Mouse (Mus musculus) layer of hippocampus, adult 8-10 months (tissue): ENCODE results near the gene Rab11fip5. TPM values are rescaled to one million over a fixed set of nuclear protein-coding genes. Genes with fewer than 3 reads are reported as not detected.
A peak's percentile ranks its signal among the peaks of the same experiment; 100 is the strongest.

Experiments
- DNase-seq, 2 experiments: peaks; one replicate each; pipeline ENCODE4 v3.0.0; 2022; ENCODE audit warnings: low spot score in 2 of 2
- total RNA-seq, 4 experiments: library from RNA; stranded (reverse); gene quantifications; 2 replicates each; pipeline ENCODE4 v1.2.4; 2022

Gene Rab11fip5
- total RNA-seq: 10 to 100 TPM; 62.8 to 68.1 (median 65.7) TPM

DNA sequence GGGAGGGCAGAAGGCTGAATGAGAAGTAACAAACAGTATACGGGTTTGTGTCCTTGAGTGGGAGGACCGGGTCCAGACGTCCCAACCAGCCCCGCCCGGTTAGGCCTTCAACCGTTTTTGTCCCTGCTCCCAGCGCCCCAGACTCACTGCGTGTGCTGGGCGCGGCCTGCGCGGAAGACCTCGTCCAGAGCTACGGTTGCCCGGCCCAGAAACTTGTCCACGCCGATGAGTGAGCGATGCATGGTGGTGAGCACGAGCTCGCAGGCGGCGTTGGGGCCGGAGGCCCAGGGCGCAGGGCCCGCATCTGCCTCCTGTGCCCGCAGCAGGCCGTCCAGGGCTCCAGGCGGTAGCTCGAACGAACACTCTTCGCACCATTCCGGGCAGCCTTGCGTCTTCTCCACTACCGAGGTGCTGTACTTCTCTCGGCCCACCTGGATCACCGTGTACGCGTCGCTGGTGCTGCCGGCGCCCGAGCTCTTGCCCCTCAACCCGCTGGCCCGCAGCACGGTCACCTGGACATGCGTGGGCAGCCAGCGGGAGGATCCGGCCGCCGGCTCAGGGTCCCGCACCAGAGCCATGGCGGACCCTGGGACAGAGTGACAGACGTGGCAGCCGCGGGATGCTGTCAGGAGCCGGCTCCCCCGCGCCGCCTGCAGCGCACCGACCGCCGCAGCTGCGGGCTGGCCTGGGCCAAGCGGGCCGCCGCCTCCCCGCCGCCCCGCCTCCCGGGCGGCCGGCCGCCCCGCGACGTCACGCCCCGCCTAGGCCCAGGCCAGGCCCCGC lies at the start of gene Rab11fip5:
TSS of gene Rab11fip5 (minus strand) at position 684 of the 783 bp plus-strand sequence.
- DNase-seq: no peak

- DNase-seq: no peak
Measured at GRCm38 (mm10) chr6:85423836-85424379, 49.5 kb upstream of the Rab11fip5 start, which contains the start of gene Noto. Noto (plus strand) TSS chr6:85423886.

- no peak for DNase-seq
Measured at GRCm38 (mm10) chr6:85419150-85419549, 44.7 kb upstream of the Rab11fip5 start.

GRCm38 (mm10) chr6:85415829-85416228 lies 41.4 kb upstream of the Rab11fip5 start:
- no peak for DNase-seq

DNA sequence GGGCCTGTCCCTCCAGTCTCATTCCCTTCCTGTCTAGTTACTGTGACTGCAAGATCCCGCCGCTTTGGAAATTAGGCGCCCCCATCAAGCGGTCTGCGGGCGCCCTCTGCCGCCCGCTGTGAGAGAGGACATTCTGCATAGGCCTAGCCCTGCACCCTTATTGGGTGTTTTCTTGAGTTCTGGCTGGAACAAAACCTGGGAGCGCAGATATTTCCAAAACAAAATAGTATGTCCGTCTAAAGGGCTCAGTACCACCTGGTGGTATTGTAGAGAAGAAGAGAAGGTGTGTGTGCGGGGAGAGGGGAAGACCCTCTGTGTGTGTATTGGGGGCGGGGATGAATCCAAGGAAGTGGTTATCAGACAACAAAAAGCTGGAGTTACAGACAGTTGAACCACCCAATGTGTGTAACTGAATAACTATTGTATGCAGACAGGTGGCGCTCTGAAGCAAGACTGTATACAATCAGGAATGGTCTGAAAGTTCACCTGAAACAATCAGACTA lies 36.4 kb upstream of the Rab11fip5 start:
- DNase-seq: no peak

- no peak for DNase-seq
Measured at GRCm38 (mm10) chr6:85409003-85409402, 34.6 kb upstream of the Rab11fip5 start.

GRCm38 (mm10) chr6:85403039-85403438 lies 28.6 kb upstream of the Rab11fip5 start:
- no peak for DNase-seq

GRCm38 (mm10) chr6:85402613-85403012 lies 28.2 kb upstream of the Rab11fip5 start:
- no peak for DNase-seq

GRCm38 (mm10) chr6:85399715-85400114 lies 25.3 kb upstream of the Rab11fip5 start:
- DNase-seq: no peak

DNA sequence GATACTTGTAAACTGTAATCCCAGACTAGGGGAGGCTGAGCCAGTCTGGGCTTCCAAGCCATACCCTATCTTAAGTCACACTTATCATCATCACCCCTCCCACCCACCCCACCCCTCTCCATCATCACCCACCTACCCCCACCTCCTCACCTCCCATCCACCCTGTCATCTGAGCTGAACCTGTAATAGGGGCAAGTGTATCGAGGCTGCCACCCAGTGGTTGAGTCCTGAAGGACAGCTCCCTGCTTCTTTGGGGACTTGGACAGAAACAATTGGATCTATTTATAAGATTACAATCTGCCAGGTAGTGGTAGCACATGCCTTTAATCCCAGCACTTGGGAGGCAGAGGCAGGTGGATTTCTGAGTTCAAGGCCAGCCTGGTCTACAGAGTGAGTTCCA lies 22.7 kb upstream of the Rab11fip5 start:
- DNase-seq: peak in 1 of 2 experiments; percentile 50

GRCm38 (mm10) chr6:85395360-85395759 lies 20.9 kb upstream of the Rab11fip5 start:
- no peak for DNase-seq

DNA sequence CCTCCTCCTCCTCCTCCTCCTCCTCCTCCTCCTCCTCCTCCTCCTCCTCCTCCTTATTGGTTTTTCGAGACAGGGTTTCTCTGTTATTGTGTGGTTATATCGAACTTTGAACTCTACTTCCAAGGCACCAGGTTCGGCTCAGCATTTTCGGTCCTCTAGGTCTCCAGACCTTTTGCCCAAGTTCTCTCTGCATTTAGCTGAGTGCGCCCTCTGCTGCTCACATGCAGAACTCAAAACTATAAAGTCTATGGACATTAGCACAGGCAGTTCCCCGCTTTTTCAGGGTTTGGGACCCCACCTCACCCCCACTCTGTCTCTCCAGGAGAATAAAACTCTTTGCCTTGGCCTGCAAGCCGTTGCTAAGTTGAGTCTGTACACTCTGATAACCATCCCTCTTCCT lies 17.4 kb upstream of the Rab11fip5 start:
- DNase-seq: peak in 1 of 2 experiments; percentile 65

DNA sequence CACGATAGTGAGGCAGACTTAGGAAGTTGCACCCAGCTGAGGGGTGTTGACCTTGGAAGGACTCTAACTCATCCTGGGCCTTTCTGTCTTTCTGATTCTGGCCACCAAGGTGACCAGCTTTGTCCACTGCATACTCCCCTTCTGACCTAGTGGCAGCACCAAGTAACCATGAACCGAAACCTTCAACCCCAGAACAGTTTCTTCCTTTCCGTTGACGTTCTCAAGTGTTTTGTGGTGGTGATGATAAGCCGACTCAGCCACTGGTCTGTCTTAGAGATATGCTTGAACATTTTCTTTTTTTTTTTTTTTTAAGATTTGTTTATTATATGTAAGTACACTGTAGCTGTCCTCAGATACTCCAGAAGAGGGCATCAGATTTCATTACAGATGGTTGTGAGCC lies 14.2 kb upstream of the Rab11fip5 start:
- DNase-seq: no peak

- DNase-seq: no peak
Measured at GRCm38 (mm10) chr6:85382791-85383190, 8.4 kb upstream of the Rab11fip5 start.

GRCm38 (mm10) chr6:85381648-85382020 lies 7.2 kb upstream of the Rab11fip5 start:
- DNase-seq: no peak

- DNase-seq: no peak
Measured at GRCm38 (mm10) chr6:85380901-85381647, 6.6 kb upstream of the Rab11fip5 start.

GRCm38 (mm10) chr6:85380201-85380900 lies 5.9 kb upstream of the Rab11fip5 start:
- peak; percentile 67 to 76 for DNase-seq

GRCm38 (mm10) chr6:85378629-85379028 lies 4.2 kb upstream of the Rab11fip5 start:
- no peak for DNase-seq

- DNase-seq: no peak
Measured at GRCm38 (mm10) chr6:85377876-85378275, 3.4 kb upstream of the Rab11fip5 start.

GRCm38 (mm10) chr6:85377066-85377734 lies 2.8 kb upstream of the Rab11fip5 start:
- no peak for DNase-seq

DNA sequence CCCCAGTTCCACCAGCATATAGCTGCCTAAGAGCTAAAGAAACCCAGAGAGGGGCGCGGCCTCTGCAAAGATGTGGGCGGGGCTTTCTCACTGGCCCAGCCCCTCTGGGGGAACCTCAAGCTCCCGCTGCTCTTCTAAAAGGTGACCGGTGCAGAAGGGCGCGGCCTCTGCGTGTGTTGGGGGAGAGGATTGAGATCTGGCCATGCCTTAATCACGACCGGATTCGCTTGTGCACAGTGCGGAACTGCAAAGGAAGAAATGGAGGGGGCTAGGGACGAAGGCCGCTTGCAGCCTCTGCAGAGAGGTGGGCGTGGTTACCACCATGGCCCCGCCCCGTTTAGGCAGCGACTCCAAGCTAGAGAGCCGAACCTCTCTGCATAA lies 290 bp upstream of the Rab11fip5 start:
- peak; percentile 89 to 94 for DNase-seq
